Mouse (Mus musculus) midbrain, embryonic 14.5 days (tissue): ENCODE results near the gene Net1. TPM values are rescaled to one million over a fixed set of nuclear protein-coding genes. Genes with fewer than 3 reads are reported as not detected.
"Not testable (repeated sequence)": the region's sequence is repeated elsewhere in the genome, so short reads cannot be mapped to it uniquely, and the experiment has no call there.

Source experiments
- ATAC-seq: fragments of 200-750 bp; cut with Nextera tagmentation; 2 replicates; pipeline ENCODE4 v1.8.0; 2017; ENCODE audit warnings: moderate number of reproducible peaks, moderate library complexity; ENCODE audit not compliant: low FRiP score, low TSS enrichment
- DNase-seq: peaks from one replicate; pipeline ENCODE4 v3.0.0-alpha.2; 2015
- H3K27ac ChIP-seq: fragments of 300-500 bp; sonication (generic); replicated peaks from 2 replicates; pipeline ENCODE4 v1.5.1; 2014; ENCODE audit warnings: mild to moderate bottlenecking, low read depth, low read length, moderate library complexity
- H3K27me3 ChIP-seq: fragments of 300-500 bp; sonication (generic); 2 replicates; pipeline ENCODE4 v1.6.1; 2014; ENCODE audit warnings: low read length, control low read depth, mixed read lengths; ENCODE audit not compliant: control insufficient read depth, insufficient read depth
- H3K36me3 ChIP-seq: fragments of 300-500 bp; sonication (generic); 2 replicates; pipeline ENCODE4 v1.6.1; 2014; ENCODE audit warnings: low read length, control low read depth; ENCODE audit not compliant: control insufficient read depth, insufficient read depth
- H3K4me1 ChIP-seq: fragments of 300-500 bp; sonication (generic); 2 replicates; pipeline ENCODE4 v1.6.1; 2014; ENCODE audit warnings: mild to moderate bottlenecking, antibody characterized with exemption, low read length, control low read depth; ENCODE audit not compliant: control insufficient read depth, insufficient read depth
- H3K4me2 ChIP-seq: fragments of 300-500 bp; sonication (generic); 2 replicates; pipeline ENCODE4 v1.6.1; 2014; ENCODE audit warnings: mild to moderate bottlenecking, low read length, moderate library complexity
- H3K4me3 ChIP-seq: fragments of 300-500 bp; sonication (generic); replicated peaks from 2 replicates; pipeline ENCODE4 v1.5.1; 2014; ENCODE audit warnings: low read depth, low read length
- H3K9ac ChIP-seq: fragments of 300-500 bp; sonication (generic); replicated peaks from 2 replicates; pipeline ENCODE4 v1.6.1; 2014; ENCODE audit warnings: mild to moderate bottlenecking, low read length, moderate library complexity
- H3K9me3 ChIP-seq: fragments of 300-500 bp; sonication (generic); 2 replicates; pipeline ENCODE4 v1.6.1; 2016; ENCODE audit warnings: low read length, control low read depth, mixed read lengths; ENCODE audit not compliant: control insufficient read depth
- WGBS: fragments of 180-500 bp; shearing (Covaris S2); extraction: QIAGEN DNeasy Blood & Tissue Kit; methylation state at CpG from one replicate; pipeline ENCODE4 v1.1.7; 2014; 5-methylcytosine and 5-hydroxymethylcytosine counted together
- polyA plus RNA-seq: library from polyadenylated mRNA; unstranded; fragments of >200 nt; fragmentation: Nextera tagmentation; extraction: Ambion mirVana; gene quantifications from 2 replicates; pipeline ENCODE4 v1.2.1, GENCODE M21; 2014

Net1 gene
- polyA plus RNA-seq, 1 experiment from 2014 or later, result 8.5 TPM

GRCm38 (mm10) chr13:3862325-3862724 lies 55.7 kb downstream of the Net1 start:
- no peak overlapping the region for H3K4me3 ChIP-seq
- H3K36me3 ChIP-seq, result no peaks in the 10 kb centered on the region
- no peak overlapping the region for H3K27ac ChIP-seq
- WGBS, result 81% methylated on average over 3 of the region's 3 CpGs
- H3K4me2 ChIP-seq, result no peak overlapping the region
- no peak overlapping the region for H3K9ac ChIP-seq
- no peaks in the 10 kb centered on the region for H3K4me1 ChIP-seq
- ATAC-seq (no peak), DNase-seq (no peak)
- no peaks in the 10 kb centered on the region for H3K27me3 ChIP-seq
- no peaks in the 10 kb centered on the region for H3K9me3 ChIP-seq

- Histone ChIP-seq H3K36me3 (no peaks in the 10 kb centered on the region), H3K27me3 (no peaks in the 10 kb centered on the region), H3K4me3 (no peak overlapping the region), H3K4me1 (no peaks in the 10 kb centered on the region), H3K27ac (no peak overlapping the region), H3K9me3 (no peaks in the 10 kb centered on the region), H3K9ac (no peak overlapping the region), H3K4me2 (no peak overlapping the region)
- DNase-seq (no peak), ATAC-seq (no peak)
- WGBS, result 91% methylated on average over 8 of the region's 8 CpGs
These were observed 56.8 kb downstream of the Net1 start for GRCm38 (mm10) chr13:3861251-3861650.

GRCm38 (mm10) chr13:3856252-3856651 lies 61.8 kb downstream of the Net1 start:
- no peak for ATAC-seq
- Histone ChIP-seq H3K4me1 (no peaks in the 10 kb centered on the region), H3K27ac (no peak overlapping the region), H3K9me3 (no peaks in the 10 kb centered on the region), H3K9ac (no peak overlapping the region), H3K4me3 (no peak overlapping the region), H3K4me2 (no peak overlapping the region), H3K27me3 (no peaks in the 10 kb centered on the region), H3K36me3 (no peaks in the 10 kb centered on the region)
- 81% methylated on average over 1 of the region's 1 CpGs for WGBS
- no peak for DNase-seq

GRCm38 (mm10) chr13:3854856-3855255 lies 63.2 kb downstream of the Net1 start:
- H3K9me3 ChIP-seq, result no peaks in the 10 kb centered on the region
- H3K4me3 ChIP-seq, result no peak overlapping the region
- no peaks in the 10 kb centered on the region for H3K27me3 ChIP-seq
- DNase-seq, result no peak
- H3K4me2 ChIP-seq, result no peak overlapping the region
- H3K4me1 ChIP-seq, result no peaks in the 10 kb centered on the region
- H3K27ac ChIP-seq, result no peak overlapping the region
- 83% methylated on average over 2 of the region's 2 CpGs for WGBS
- H3K36me3 ChIP-seq, result no peaks in the 10 kb centered on the region
- ATAC-seq, result no peak
- H3K9ac ChIP-seq, result no peak overlapping the region

- ATAC-seq, H3K4me2 ChIP-seq, H3K4me1 ChIP-seq, H3K36me3 ChIP-seq, H3K4me3 ChIP-seq, H3K9me3 ChIP-seq, DNase-seq, H3K27ac ChIP-seq, H3K27me3 ChIP-seq, H3K9ac ChIP-seq: not testable (repeated sequence)
- 85% methylated on average over 3 of the region's 3 CpGs for whole genome bisulfite sequencing
These were observed 64.2 kb downstream of the Net1 start, which contains the start of gene Calm5 for GRCm38 (mm10) chr13:3853648-3854333. Gene Calm5 (plus strand): TSS chr13:3854173.

DNA sequence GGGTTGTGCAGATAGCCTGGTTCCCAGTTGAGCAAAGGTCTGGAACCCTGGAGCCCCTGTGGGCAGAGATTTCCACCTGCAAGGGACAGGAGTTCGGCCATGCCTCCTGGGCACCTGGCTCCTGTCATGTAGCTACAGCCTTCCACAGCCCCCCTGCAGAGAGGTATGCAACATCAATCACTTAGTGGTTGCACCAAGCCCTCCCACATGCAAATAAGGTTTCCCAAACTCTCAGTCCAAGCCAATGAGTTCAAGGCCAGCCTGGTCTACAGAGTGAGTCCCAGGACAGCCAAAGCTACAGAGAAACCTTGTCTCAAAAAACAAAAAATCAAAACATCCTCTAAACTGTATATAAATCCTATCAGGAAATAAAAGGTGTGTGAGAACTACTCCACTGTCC lies 67.7 kb downstream of the Net1 start:
- Histone ChIP-seq H3K9ac (no peak overlapping the region), H3K9me3 (no peaks in the 10 kb centered on the region), H3K36me3 (no peaks in the 10 kb centered on the region), H3K4me1 (no peaks in the 10 kb centered on the region), H3K4me2 (no peak overlapping the region), H3K27ac (no peak overlapping the region), H3K4me3 (no peak overlapping the region), H3K27me3 (no peaks in the 10 kb centered on the region)
- ATAC-seq, result no peak
- WGBS, result 83% methylated on average over 1 of the region's 1 CpGs
- DNase-seq, result no peak

DNA sequence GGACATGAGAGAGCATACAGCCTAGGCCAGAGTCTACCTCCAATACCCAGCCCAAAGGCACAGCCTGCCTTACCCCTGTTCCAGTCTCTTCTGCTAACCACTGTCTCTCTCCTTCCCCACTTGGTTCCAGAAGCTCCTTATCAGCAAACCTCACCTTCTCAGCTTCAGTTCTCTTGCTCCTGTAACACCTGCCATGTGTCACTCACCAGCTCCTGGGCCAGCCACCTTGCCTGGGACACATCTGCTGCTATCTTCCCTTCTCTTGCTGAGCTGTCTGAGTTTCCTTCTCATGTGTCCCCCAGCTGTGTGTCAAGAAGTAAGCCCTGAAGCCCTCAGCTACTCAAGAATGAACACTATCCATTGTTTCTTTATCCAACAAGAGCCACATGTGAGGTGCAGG lies 77.4 kb downstream of the Net1 start:
- not testable (repeated sequence) for H3K4me1 ChIP-seq, ATAC-seq, DNase-seq, H3K36me3 ChIP-seq, H3K4me3 ChIP-seq, H3K4me2 ChIP-seq, H3K27me3 ChIP-seq, H3K27ac ChIP-seq, H3K9ac ChIP-seq, H3K9me3 ChIP-seq

DNA sequence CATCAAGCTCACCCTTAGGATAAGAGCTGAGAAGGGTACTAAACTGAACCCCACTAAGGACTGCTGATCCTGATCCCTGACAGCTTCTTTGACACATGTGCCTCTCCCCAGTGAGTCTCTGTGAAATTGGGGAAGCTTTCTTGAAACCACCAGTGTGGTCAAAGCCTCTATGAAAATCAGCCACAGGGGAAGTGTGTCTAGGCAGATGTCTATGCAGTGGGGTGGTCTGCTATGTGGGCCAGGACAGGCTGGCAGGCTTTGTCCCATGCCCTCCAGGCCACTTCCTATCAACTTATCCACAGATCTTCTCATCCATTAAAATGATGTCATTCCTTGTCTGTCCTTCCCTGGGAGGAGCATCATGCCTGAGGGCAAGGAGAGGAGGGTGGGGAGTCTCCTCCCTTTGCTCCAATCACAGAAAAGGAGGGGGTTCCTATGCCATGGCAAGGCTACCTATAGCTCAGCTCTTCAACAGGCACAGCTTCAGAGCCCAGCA lies 80.7 kb downstream of the Net1 start, which contains the start of gene Calm4:
Calm4 (plus strand) TSS at position 446 of the 496 bp plus-strand sequence.
- DNase-seq, H3K4me1 ChIP-seq, H3K4me2 ChIP-seq, H3K27me3 ChIP-seq, H3K27ac ChIP-seq, H3K36me3 ChIP-seq, H3K4me3 ChIP-seq, ATAC-seq, H3K9me3 ChIP-seq, H3K9ac ChIP-seq: not testable (repeated sequence)

- not testable (repeated sequence) for H3K27me3 ChIP-seq, H3K4me2 ChIP-seq, H3K36me3 ChIP-seq, ATAC-seq, H3K4me3 ChIP-seq, H3K9ac ChIP-seq, H3K9me3 ChIP-seq, H3K4me1 ChIP-seq, DNase-seq, H3K27ac ChIP-seq
These were observed 84.4 kb downstream of the Net1 start for GRCm38 (mm10) chr13:3833644-3834043.
